Mouse (Mus musculus) heart, adult 9 months (tissue): ENCODE measurements around the gene Vstm5.
"Not testable (repeated sequence)": the region's sequence is repeated elsewhere in the genome, so short reads cannot be mapped to it uniquely, and the experiment has no call there.

Experiments
- DNase-seq, 2 experiments: peaks; one replicate each; pipeline ENCODE4 v3.0.0; 2022; ENCODE audit warnings: low spot score in 2 of 2

The Vstm5 gene

DNA sequence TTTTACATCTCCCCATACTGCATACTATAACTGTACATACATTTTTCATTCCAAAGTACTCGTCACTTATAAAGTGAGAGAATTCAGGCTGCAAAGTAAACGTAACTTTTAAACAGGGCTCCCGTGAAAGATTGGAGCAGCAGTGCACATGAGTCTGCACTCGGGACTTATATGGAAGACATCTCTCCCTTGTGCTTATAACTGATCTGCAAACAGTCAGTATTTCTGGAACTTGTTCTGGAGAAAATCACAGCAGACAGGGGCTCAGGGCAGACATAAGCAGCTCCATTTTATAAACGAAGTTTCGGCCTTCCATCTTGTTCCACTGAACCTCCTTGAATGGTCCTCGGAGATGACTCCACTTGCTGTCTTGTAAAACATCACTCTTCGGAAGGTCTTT, 23.1 kb downstream of the Vstm5 start:
- no peak for DNase-seq

- no peak for DNase-seq
These were observed 24.6 kb downstream of the Vstm5 start for GRCm38 (mm10) chr9:15263487-15263886.

DNA sequence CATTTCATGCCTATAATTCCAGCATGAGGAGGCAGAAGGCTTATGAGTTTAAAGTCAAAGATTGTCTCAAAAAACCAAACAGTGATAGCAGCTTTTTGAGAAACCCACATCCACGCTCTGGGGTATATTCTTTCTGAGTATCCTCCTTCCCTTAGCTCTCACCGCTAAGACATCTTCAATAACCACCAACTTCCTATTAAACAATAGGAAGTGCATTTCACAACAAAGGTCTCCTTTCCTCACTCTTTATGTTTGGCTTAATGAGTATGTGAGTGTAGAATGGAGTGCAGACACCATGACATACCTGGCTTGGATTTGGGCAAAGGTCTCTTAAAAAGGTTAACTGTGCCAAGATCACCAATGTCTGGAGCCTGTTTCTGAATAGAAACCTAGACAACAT, 35.1 kb downstream of the Vstm5 start:
- DNase-seq = no peak

DNA sequence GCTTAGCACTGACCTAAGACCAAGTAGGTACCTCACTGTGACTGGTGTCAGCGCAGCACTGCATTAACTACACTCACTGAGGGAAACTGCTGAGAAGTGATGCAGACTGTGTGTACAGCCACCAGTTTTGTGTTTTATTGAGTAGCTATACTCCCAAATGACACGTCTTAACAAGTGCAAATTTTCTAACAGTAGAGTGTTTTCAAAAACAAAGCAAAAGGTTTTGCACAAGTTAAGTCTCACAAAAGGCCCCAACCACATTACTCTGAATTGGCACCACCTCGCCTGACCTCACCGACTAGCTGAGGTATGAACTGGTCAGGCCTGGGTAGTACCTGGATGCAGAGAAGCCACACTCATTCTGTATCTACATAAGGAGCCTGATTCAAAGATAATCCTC, 38.0 kb downstream of the Vstm5 start:
- no peak for DNase-seq

- DNase-seq = no peak
These were observed 39.5 kb downstream of the Vstm5 start for GRCm38 (mm10) chr9:15278343-15278742.

DNA sequence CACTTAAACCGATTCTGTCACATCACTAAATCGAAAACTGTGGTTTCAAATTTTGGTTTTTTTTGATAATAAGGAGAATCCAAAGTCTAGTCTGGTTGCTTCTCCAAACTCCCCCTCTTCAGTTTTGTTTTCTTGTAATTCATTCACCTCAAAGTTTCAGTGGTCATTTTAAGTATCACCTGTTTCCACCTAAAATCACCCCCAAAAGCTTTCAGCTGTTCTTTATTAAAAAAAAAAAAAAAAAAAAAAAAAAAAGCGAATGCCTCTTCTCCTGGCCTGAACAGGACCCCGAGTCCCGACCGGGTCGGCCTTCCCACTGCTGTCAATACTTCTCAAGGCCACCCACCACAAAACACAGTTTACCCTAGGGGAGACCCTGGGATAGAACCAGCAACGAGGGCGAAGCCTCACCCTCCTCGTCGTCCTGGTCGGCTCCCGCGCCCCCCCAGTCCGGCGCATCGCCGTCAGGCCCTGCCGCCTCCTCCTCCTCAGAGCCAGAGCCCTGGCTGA, 40.3 kb downstream of the Vstm5 start:
- no peak for DNase-seq

GRCm38 (mm10) chr9:15279649-15280490, 41.0 kb downstream of the Vstm5 start, which contains the start of gene Med17:
Gene Med17 (minus strand): TSS chr9:15279931.
- DNase-seq = peak; percentile 92 to 93

GRCm38 (mm10) chr9:15280491-15280879, 41.6 kb downstream of the Vstm5 start:
- DNase-seq = no peak

DNA sequence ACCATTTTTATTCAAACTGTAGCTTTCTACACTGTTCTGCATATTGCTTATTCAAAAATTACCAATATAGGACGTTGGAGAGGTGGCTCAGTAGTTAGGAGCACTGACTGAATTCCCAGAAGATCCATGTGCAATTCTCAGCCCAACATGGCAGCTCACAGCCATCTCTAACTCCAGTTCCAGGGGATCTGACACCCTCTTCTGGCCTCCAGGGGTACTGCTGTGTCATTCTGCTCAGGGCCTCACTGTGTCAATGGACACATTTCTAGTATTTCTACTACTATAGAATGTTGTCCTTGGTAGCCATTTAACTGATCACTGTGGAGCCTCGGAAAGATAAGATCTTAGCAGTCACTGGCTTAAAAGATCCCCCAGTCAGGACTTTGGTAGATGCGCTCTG, 46.6 kb downstream of the Vstm5 start:
- DNase-seq = no peak

- no peak for DNase-seq
These were observed 49.0 kb downstream of the Vstm5 start for GRCm38 (mm10) chr9:15287846-15288245.

- DNase-seq = no peak
These were observed 49.6 kb downstream of the Vstm5 start for GRCm38 (mm10) chr9:15288402-15288801.

- no peak for DNase-seq
These were observed 50.4 kb downstream of the Vstm5 start for GRCm38 (mm10) chr9:15289251-15289650.

- DNase-seq = no peak
These were observed 58.3 kb downstream of the Vstm5 start for GRCm38 (mm10) chr9:15297112-15297511.

DNA sequence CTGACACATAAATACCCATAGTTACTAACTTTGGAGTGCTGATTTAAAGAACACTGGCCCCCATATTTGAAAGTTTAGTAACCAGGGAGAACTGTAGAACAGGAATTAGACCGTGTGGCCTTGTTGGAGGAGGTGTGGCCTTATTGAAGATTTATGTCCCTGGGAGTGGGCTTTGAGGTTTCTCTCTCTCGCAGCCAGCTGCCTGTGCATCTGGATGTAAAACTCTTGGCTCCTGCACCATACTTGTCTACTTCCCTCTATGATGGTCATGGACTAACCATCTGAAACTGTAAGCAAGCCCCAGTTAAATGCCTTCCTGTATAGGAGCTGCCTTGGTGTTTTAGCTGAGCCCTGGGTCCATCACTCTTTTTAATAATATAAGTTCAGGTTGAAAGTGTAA, 59.6 kb downstream of the Vstm5 start:
- DNase-seq = no peak

DNA sequence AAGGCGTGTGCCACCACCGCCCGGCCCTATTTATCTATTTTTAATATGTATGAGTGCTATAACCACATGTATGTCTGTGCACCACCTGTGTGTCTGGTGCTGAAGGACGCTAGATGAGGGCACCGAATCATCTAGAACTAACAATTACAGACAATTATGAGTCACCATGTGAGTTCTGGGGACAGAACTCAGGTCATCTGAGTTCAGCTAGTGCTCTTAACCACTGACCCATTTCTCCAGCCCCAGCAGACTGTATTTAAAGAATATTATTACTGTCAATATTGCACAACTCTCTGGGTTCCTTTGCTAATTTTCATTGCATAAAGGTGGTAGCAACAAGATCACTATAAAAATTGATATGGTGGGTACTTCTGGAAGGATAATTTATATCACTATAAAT, 61.2 kb downstream of the Vstm5 start:
- no peak for DNase-seq

GRCm38 (mm10) chr9:15301399-15301798, 62.6 kb downstream of the Vstm5 start:
- peak; percentile 22 to 52 for DNase-seq

DNA sequence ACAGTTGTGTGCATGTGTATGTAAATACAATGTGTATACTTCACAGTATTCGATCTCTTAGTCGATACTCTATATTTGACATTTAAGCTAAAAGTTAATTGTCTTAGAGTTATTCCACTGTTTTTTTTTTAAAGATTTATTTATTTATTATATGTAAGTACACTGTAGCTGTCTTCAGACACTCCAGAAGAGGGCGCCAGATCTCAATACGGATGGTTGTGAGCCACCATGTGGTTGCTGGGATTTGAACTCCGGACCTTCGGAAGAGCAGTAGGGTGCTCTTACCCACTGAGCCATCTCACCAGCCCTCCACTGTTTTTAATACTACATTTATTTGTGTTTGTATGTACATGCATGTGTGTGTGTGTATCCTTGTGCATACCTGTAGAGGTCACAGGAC, 63.2 kb downstream of the Vstm5 start:
- DNase-seq = not testable (repeated sequence)

GRCm38 (mm10) chr9:15302881-15303280, 64.0 kb downstream of the Vstm5 start:
- DNase-seq = no peak

GRCm38 (mm10) chr9:15305503-15306397, 66.9 kb downstream of the Vstm5 start, which contains the start of gene Taf1d:
Gene Taf1d (plus strand): TSS chr9:15306214.
- peak; percentile 94 to 97 for DNase-seq

- DNase-seq = peak in 1 of 2 experiments; percentile 13
These were observed 67.7 kb downstream of the Vstm5 start, which contains the start of gene 4931406C07Rik for GRCm38 (mm10) chr9:15306398-15307119. Gene 4931406C07Rik (minus strand): TSS chr9:15306448.

- no peak for DNase-seq
These were observed 68.4 kb downstream of the Vstm5 start for GRCm38 (mm10) chr9:15307257-15307656.

DNA sequence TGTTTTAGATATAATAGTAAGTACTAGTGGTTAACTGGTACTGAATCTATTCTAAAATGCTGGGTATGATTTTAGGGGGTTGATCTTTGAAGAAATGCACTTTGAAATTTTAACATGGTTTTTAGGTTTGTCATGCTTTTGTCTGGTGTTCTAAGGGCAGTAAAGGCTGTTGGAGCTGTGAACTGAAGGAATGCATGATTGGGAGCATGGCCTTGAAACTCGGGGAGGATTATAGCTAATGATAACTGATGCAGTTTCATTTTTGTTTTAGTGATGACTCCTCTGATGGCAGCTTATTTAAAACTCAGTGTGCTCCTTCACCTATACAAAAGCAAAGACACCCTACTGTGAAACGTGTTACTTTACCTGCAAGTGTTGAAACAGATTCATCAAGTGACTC, 69.4 kb downstream of the Vstm5 start:
- no peak for DNase-seq
